Mouse (Mus musculus): ENCODE data around the gene Tmtc1. TPM values are rescaled to one million over a fixed set of nuclear protein-coding genes. Genes with fewer than 3 reads are reported as not detected.

Gene Tmtc1
- 2.7 and 3.3 TPM in 2 replicates for polyA plus RNA-seq (2011; ENCODE audit: insufficient read depth, insufficient read length, low read depth, missing spikeins)

DNA sequence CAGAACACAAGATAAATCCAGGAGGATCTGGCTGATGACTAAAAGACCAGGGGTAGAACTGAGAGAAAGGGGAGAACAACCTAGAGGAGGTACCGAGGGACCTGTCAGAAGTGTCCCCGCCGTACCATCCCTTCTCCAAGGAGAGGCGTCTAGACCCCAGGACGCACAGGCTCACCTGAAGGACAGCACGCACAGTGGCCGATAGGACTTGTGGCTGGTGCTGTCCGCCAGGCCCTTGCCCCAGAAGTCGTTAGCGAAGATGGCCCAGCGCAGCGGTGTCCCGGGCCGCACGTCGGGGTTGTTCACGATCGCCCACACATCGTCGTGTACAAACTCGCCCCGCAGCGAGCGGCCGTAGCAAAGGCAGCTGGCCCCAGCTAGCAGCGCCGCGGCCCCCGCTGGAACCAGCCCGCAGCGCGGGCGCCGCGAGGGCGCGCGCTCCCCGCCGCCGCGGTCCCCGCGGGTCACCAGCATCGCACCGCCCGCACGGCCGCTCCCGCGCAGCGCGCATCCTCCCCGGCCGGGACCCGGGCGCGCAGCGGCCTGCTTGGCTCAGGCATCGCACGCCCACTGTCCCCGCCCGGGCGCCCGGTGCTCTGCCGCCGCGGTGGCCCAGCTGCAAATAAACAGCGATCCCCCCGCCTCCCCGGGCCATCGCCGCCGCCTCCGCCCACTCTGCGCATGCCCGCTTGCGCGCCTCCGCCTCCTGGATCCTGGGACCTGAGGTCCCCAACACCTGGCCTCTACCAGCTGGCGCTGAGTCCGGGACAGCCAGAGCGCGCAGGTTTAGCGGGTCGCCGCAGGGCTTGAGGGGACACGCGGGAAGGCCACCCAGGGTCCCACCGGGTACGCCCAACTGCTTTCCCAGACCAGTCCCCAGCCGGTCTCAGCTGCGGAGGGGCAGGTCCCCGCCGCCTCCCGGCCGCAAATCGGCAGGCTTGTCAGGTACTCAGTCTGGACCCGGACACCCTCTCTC, at the start of gene Tmtc1:
TSS of gene Tmtc1 (minus strand) at position 664 of the 976 bp plus-strand sequence.
- TF ChIP-seq CTCF (IDR thresholded peaks at IDR 0.05; ENCODE audit: low read depth, low read length) (no peak), EP300 (IDR thresholded peaks at IDR 0.05; ENCODE audit: insufficient read depth, low read depth, low read length) (no peak), POLR2A (IDR thresholded peaks at IDR 0.05; ENCODE audit: insufficient read depth, low read length) (no peak)
- Histone ChIP-seq H3K27ac (ENCODE audit: insufficient read depth, low read length) (no peak within 1 kb of the TSS), H3K27me3 (ENCODE audit: control insufficient read depth, insufficient read depth, low read length, poor library complexity, severe bottlenecking) (0 out of 2 replicates have a peak, but pooled peaks cover 2% of the 10 kb centered on the region), H3K9me3 (replicated peaks; ENCODE audit: control insufficient read depth, insufficient read depth, low read length, poor library complexity, severe bottlenecking) (no peaks in the 10 kb centered on the region), H3K36me3 (ENCODE audit: control insufficient read depth, insufficient read depth, low read length, poor library complexity, severe bottlenecking) (no peaks in the 10 kb centered on the region), H3K9ac (ENCODE audit: low read depth, poor library complexity, severe bottlenecking) (peak within 1 kb of the TSS; percentile 73), H3K4me1 (ENCODE audit: control insufficient read depth, insufficient read depth, low read length) (peaks cover 2% of the 10 kb centered on the region), H3K4me3 (ENCODE audit: low read depth, low read length) (peak within 1 kb of the TSS; percentile 94)

DNA sequence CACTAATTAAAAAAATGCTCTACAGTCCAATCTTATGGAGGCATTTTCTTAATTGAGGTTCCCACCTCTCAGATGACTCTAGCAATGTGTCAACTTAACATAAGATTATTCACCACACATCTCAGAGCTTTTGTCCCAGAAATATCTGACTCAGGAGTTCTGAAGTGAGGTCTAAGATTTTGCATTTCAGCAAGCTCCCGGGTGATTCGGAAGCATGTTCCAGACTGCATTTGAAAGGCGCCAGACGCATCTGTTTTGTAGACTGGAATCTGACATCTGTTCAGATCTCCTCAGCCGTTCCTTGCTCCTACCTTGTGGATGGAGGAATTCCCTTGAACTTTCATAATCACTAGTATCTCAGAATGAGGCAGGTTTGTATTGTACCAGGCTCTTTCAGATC, 47.7 kb upstream of the Tmtc1 start:
- H3K4me1 ChIP-seq (ENCODE audit: control insufficient read depth, insufficient read depth, low read length), result no peaks in the 10 kb centered on the region
- H3K27ac ChIP-seq (ENCODE audit: insufficient read depth, low read length), result no peak overlapping the region
- H3K36me3 ChIP-seq (ENCODE audit: control insufficient read depth, insufficient read depth, low read length, poor library complexity, severe bottlenecking), result no peaks in the 10 kb centered on the region
- H3K9me3 ChIP-seq (replicated peaks; ENCODE audit: control insufficient read depth, insufficient read depth, low read length, poor library complexity, severe bottlenecking), result no peaks in the 10 kb centered on the region
- H3K4me3 ChIP-seq (ENCODE audit: low read depth, low read length), result no peak overlapping the region
- TF ChIP-seq CTCF (IDR thresholded peaks at IDR 0.05; ENCODE audit: low read depth, low read length) (no peak), EP300 (IDR thresholded peaks at IDR 0.05; ENCODE audit: insufficient read depth, low read depth, low read length) (no peak), POLR2A (IDR thresholded peaks at IDR 0.05; ENCODE audit: insufficient read depth, low read length) (no peak)
- H3K9ac ChIP-seq (ENCODE audit: low read depth, poor library complexity, severe bottlenecking), result no peak overlapping the region
- H3K27me3 ChIP-seq (ENCODE audit: control insufficient read depth, insufficient read depth, low read length, poor library complexity, severe bottlenecking), result no peaks in the 10 kb centered on the region

DNA sequence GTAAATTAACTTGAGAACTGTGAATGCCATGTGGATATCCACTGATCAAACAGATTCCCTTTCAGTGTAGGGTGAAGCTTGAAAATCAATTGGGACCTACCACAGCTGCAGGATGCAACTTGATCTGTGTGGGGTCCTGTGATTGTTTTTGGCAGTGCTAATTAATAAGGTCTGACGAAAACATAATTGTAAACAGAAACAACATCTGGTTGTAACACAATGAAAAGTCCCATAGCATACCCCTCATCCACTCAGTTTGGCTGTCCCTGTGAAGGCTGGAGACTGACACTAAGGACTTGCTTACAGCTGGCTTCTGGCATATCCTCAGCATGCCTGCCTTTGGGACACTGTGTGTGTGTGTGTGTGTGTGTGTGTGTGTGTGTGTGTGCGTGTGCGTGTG, 42.6 kb upstream of the Tmtc1 start:
- Histone ChIP-seq H3K4me3 (ENCODE audit: low read depth, low read length) (no peak overlapping the region), H3K27me3 (ENCODE audit: control insufficient read depth, insufficient read depth, low read length, poor library complexity, severe bottlenecking) (no peaks in the 10 kb centered on the region), H3K36me3 (ENCODE audit: control insufficient read depth, insufficient read depth, low read length, poor library complexity, severe bottlenecking) (no peaks in the 10 kb centered on the region), H3K9ac (ENCODE audit: low read depth, poor library complexity, severe bottlenecking) (no peak overlapping the region), H3K9me3 (replicated peaks; ENCODE audit: control insufficient read depth, insufficient read depth, low read length, poor library complexity, severe bottlenecking) (no peaks in the 10 kb centered on the region), H3K4me1 (ENCODE audit: control insufficient read depth, insufficient read depth, low read length) (no peaks in the 10 kb centered on the region), H3K27ac (ENCODE audit: insufficient read depth, low read length) (no peak overlapping the region)
- no peak for TF ChIP-seq EP300 (IDR thresholded peaks at IDR 0.05; ENCODE audit: insufficient read depth, low read depth, low read length)
- TF ChIP-seq CTCF (IDR thresholded peaks at IDR 0.05; ENCODE audit: low read depth, low read length), result no peak
- TF ChIP-seq POLR2A (IDR thresholded peaks at IDR 0.05; ENCODE audit: insufficient read depth, low read length), result no peak

DNA sequence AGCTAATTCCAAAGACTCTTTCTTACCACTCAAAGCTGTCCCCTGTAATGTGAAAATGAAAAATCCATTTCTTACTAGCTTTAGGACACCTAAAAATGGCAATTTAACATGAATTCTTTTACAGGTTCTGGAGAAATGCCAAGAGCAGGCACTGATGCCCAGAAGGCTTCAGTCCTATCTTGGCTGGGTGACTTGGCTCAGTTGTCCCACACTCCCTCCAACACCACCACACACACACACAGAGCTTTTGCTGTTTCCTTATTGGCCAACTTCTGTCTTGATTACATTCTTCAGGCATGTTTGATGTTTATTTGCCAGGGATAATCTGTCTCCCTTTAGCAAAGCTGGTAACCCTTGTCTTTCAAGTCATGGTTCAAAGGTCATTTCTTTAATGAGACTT, 37.7 kb upstream of the Tmtc1 start:
- H3K9me3 ChIP-seq (replicated peaks; ENCODE audit: control insufficient read depth, insufficient read depth, low read length, poor library complexity, severe bottlenecking), result no peaks in the 10 kb centered on the region; the same call in 1 of the 2 replicates
- H3K4me1 ChIP-seq (ENCODE audit: control insufficient read depth, insufficient read depth, low read length), result no peaks in the 10 kb centered on the region
- no peaks in the 10 kb centered on the region for H3K27me3 ChIP-seq (ENCODE audit: control insufficient read depth, insufficient read depth, low read length, poor library complexity, severe bottlenecking)
- no peak overlapping the region for H3K4me3 ChIP-seq (ENCODE audit: low read depth, low read length)
- no peak overlapping the region for H3K27ac ChIP-seq (ENCODE audit: insufficient read depth, low read length)
- H3K36me3 ChIP-seq (ENCODE audit: control insufficient read depth, insufficient read depth, low read length, poor library complexity, severe bottlenecking), result no peaks in the 10 kb centered on the region
- H3K9ac ChIP-seq (ENCODE audit: low read depth, poor library complexity, severe bottlenecking), result no peak overlapping the region
- TF ChIP-seq CTCF (IDR thresholded peaks at IDR 0.05; ENCODE audit: low read depth, low read length), result no peak
- no peak for TF ChIP-seq POLR2A (IDR thresholded peaks at IDR 0.05; ENCODE audit: insufficient read depth, low read length)
- TF ChIP-seq EP300 (IDR thresholded peaks at IDR 0.05; ENCODE audit: insufficient read depth, low read depth, low read length), result no peak

DNA sequence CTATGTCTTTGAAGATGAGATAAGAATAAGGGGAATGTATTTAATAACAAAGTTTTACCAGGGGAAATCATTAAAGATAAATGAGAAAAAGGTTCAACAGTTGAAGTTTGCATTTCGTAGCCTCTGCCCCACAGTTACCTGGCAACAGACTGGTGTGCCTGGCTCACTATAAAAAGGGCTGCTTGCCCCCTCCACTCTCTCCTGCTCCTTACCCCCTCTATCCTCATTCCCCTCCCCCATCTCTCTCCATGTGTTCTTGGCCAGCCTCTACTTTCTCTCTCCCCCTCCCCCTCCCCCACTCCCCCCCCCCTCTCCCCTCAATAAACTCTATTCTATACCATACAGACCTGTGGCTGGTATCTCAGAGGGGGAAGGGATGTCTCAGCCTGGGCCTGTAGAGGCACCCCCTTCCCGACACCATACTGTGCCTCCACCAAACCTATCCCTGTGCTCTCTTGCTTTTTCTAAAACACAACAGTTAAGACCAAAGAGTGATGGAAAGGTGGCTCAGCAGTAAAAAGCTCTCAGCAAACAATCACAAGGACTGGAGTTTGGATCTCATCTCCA, 35.6 kb upstream of the Tmtc1 start:
- Histone ChIP-seq H3K9me3 (replicated peaks; ENCODE audit: control insufficient read depth, insufficient read depth, low read length, poor library complexity, severe bottlenecking) (no peaks in the 10 kb centered on the region; the same call in 1 of the 2 replicates), H3K4me1 (ENCODE audit: control insufficient read depth, insufficient read depth, low read length) (no peaks in the 10 kb centered on the region), H3K36me3 (ENCODE audit: control insufficient read depth, insufficient read depth, low read length, poor library complexity, severe bottlenecking) (no peaks in the 10 kb centered on the region), H3K9ac (ENCODE audit: low read depth, poor library complexity, severe bottlenecking) (no peak overlapping the region), H3K27me3 (ENCODE audit: control insufficient read depth, insufficient read depth, low read length, poor library complexity, severe bottlenecking) (no peaks in the 10 kb centered on the region), H3K27ac (ENCODE audit: insufficient read depth, low read length) (no peak overlapping the region), H3K4me3 (ENCODE audit: low read depth, low read length) (no peak overlapping the region)
- no peak for TF ChIP-seq CTCF (IDR thresholded peaks at IDR 0.05; ENCODE audit: low read depth, low read length)
- TF ChIP-seq EP300 (IDR thresholded peaks at IDR 0.05; ENCODE audit: insufficient read depth, low read depth, low read length), result no peak
- TF ChIP-seq POLR2A (IDR thresholded peaks at IDR 0.05; ENCODE audit: insufficient read depth, low read length), result no peak

Data from ES-Bruce4 (cell line).